Mouse (Mus musculus) bone marrow macrophage, adult 2 months (primary cell): ENCODE data around the gene Polr2c.

Experiments used
- CTCF ChIP-seq: IDR thresholded peaks from 2 replicates; pipeline ENCODE4 v1.5.1; 2012; ENCODE audit warnings: low read depth, mild to moderate bottlenecking, low read length, moderate library complexity
- POLR2A ChIP-seq: IDR thresholded peaks from 2 replicates; pipeline ENCODE4 v1.6.1; 2012; ENCODE audit warnings: mild to moderate bottlenecking, low read depth, low read length, borderline replicate concordance

GRCm38 (mm10) chr8:94917851-94918495 lies 60.7 kb downstream of the Polr2c start, which contains the start of gene Ccdc102a:
- TF ChIP-seq POLR2A: no peak
- no peak for TF ChIP-seq CTCF
